Mouse (Mus musculus) embryonic stem cell, embryonic (primary cell): ENCODE measurements around the gene Bglap.

Experiments
- CTCF ChIA-PET, 4 experiments: fragments of 300-600 bp in 2 of 4; fragments of 350-600 bp in 2 of 4; sonication (Branson Sonifier 250); formaldehyde crosslinking; loops; one replicate each; lab custom pipeline; 2022; ENCODE audit warnings: inconsistent platforms in 2 of 4; lab: Charles Lee
- POLR2A ChIA-PET, 4 experiments: fragments of 300-600 bp in 2 of 4; fragments of 350-600 bp in 2 of 4; sonication (Branson Sonifier 250); formaldehyde crosslinking; loops; one replicate each; lab custom pipeline; 2022; ENCODE audit warnings: antibody characterized with exemption in 4 of 4, inconsistent platforms in 1 of 4; lab: Charles Lee

Gene Bglap

DNA sequence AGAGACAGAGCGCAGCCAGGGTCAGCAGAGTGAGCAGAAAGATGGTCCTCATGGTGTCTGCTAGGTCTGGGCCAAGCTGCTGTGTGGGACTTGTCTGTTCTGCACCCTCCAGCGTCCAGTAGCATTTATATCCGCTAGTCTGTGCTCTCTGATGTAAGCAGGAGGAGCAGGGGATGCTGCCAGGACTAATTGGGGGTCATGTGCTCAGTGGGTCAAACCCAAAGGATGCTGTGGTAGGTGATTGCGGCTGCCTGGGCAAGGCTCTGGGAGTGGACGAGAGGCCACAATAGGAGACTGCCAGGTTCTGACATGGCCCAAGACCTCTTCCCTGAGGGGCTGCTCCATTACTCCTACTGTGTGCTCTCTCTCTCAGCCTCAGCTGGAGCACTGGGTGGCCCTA is at the start of gene Bglap:
TSS of gene Bglap (minus strand) at position 101 of the 400 bp plus-strand sequence.
- ChIA-PET CTCF (interaction anchor here in 1 of 4 experiments (0.6 kb wide), 1 partner anchor 65 kb away, joined by 5 read pairs; no protein-coding TSS in a partner anchor), POLR2A (interaction anchor here in 1 of 4 experiments (0.6 kb wide), 3 partner anchors 8 to 271 kb away, joined by 3 to 4 read pairs (median 3); partner anchors contain the start of gene Lmna)

DNA sequence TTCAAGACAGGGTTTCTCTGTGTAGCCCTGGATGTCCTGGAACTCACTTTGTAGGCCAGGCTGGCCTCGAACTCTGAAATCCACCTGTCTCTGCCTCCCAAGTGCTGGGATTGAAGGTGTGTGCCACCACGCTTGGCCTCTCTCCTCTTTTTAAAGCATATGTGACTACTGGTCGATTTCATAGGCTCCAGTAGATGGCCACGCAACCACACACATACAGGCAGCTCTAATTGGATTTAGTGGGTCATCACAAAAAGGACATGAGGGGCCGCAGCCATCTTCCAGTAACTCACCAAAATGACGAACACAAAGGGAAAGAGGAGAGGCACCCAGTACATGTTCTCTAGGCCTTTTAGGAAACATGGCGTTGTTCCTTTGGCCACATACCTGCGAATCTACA is 44.4 kb upstream of the Bglap start:
- POLR2A ChIA-PET = interaction anchor here in 2 of 4 experiments (0.6 to 7.5 kb wide), 7 partner anchors 9 to 84 kb away, joined by 3 to 120 read pairs (median 3); partner anchors contain the start of gene Pmf1 (in 2 of the 2)
- CTCF ChIA-PET = interaction anchor here in 2 of 4 experiments (0.7 to 1.9 kb wide), 4 partner anchors 11 to 38 kb away, joined by 3 to 13 read pairs (median 5); no protein-coding TSS in a partner anchor

DNA sequence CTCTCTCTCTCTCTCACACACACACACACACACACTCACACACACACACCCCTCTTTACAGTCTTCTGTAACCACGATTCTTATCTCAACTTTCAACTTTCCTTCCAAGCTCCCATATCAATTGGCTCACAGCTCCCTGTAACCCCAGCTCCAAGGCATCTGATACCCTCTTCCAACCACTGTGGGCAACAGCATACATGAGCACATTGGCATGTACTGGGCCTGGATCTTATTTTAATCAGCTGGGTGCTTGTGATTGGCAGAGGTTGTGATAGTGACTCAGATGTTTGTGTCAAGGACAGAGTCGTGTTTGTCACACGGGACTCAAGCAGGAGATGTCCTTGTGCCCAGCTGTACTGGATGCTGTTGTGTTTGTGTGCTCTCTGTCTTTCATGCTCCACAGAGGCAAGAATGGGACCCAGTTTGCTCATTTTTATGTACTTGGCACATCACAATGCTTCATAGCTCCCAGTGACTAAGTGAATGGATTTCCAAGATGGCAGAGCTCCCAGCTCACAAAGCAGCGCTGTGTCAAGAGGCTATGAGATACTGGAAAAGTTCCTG is 43.2 kb upstream of the Bglap start:
- ChIA-PET CTCF (interaction anchor here in 3 of 4 experiments (0.6 to 1.9 kb wide), 11 partner anchors 12 to 82 kb away, joined by 3 to 13 read pairs (median 4); partner anchors contain the start of genes Lmna (in 1 of the 3) and Pmf1 (in 1 of the 3)), POLR2A (interaction anchor here in 3 of 4 experiments (0.6 to 7.5 kb wide), 15 partner anchors 10 to 1624 kb away, joined by 3 to 120 read pairs (median 4); partner anchors contain the start of genes Pmf1 (in 2 of the 3), 4933434E20Rik (in 1 of the 3), Smg5 (in 1 of the 3) and Tmem79 (in 1 of the 3))

DNA sequence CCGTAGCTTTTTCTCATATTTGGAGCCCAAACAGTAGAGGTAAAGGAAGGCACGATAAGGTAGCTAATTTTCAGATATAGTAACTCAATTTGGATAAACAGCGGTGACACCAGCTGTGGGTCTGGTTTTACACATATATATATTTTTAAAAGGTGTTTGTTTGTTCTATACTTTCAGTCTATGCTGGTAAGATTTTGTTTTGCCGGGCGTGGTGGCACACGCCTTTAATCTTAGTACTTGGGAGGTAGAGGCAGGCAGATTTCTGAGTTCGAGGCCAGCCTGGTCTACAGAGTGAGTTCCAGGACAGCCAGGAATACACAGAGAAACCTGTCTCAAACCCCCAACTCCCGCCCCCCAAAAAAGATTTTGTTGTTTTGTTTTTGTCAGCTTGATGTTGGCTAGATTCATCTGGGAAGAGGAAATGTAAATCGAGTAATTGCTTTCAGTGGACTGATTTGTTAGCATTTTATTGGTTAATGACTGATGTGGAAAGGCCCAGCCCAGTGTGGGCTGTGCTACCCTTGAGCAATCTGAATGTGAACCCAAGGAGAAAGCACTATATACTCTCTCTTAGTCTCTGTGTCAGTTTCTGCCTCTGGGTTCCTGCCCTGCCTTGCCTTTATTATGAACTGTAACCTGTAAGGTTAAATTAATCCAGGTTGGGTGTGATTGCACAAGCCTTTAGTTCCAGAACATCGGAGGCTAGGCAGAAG is 41.6 kb upstream of the Bglap start:
- ChIA-PET CTCF (interaction anchor here (0.6 to 1.7 kb wide), 18 partner anchors 10 to 300 kb away, joined by 3 to 10 read pairs (median 4); partner anchors contain the start of gene Pmf1 (in 1 of the 4)), POLR2A (interaction anchor here in 3 of 4 experiments (0.5 to 7.5 kb wide), 44 partner anchors 10 to 190 kb away, joined by 3 to 120 read pairs (median 4); partner anchors contain the start of genes Pmf1 (in 3 of the 3), Smg5 (in 3 of the 3), Tmem79 (in 3 of the 3) and Lmna (in 1 of the 3))

DNA sequence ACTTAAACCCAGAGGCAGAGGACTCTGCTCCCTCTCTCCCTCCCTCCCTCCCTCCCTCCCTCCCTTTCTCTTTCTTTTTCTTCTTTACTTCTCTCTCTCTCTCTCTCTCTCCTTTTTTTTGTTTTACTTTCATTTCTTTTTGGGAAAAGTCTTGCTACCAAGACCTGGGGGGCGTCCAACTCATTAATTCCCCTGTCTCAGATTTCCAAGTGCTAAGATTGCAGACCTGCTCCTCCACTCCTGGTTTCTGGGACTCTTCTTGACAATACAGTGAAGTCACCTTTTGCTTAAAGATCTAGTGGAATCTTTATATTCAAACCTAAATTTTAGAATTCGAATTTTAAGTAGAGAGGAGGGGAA is 41.0 kb upstream of the Bglap start:
- ChIA-PET POLR2A (interaction anchor here in 3 of 4 experiments (0.5 to 7.5 kb wide), 55 partner anchors 8 to 1710 kb away, joined by 3 to 120 read pairs (median 4); partner anchors contain the start of genes Pmf1 (in 3 of the 3), Smg5 (in 3 of the 3), Tmem79 (in 3 of the 3) and Cct3 (in 1 of the 3)), CTCF (interaction anchor here (0.6 to 1.7 kb wide), 21 partner anchors 8 to 267 kb away, joined by 3 to 12 read pairs (median 4); partner anchors contain the start of genes Lmna (in 1 of the 4) and Pmf1 (in 1 of the 4))

DNA sequence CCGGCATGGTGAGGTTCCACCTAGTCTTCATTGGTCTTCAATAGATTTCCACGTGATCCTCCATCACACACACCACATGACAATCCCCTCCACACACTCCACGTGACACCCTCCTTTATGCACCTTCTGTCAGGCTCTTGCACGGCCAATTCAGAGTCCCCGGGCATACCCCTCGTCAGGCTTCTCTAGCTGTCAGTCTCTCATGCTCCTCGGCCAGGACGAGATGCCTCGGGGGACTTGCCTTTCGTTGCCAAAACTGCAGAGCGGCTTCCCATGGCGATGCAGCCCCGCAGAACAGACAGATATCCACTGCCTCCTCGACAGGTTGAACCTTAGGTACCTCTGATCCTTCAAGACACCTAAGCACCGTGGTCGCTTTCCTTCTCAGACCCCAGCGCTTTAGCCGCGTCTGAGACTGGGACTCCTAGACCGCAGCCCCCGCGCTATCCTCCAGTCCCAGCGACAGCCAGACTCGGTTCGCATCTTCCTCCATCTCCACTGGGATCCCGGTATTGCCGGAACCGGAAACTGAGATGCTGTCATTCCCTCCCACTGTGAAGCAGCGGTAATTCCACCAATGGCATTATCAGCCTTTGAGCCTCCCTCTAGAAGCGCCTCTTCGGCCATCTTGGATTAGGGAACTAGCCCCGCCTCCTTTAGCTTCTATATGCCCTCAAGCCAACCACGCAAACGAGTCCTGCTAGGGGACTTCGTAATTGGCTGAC is 40.5 kb upstream of the Bglap start, which contains the start of gene Slc25a44:
TSS of gene Slc25a44 (minus strand) at position 535 of the 725 bp plus-strand sequence.
- ChIA-PET POLR2A (interaction anchor here in 3 of 4 experiments (0.5 to 7.5 kb wide), 61 partner anchors 9 to 1711 kb away, joined by 3 to 120 read pairs (median 4); partner anchors contain the start of genes Pmf1 (in 3 of the 3), Smg5 (in 3 of the 3), Tmem79 (in 3 of the 3) and Cct3 (in 1 of the 3)), CTCF (interaction anchor here (0.5 to 1.7 kb wide), 24 partner anchors 9 to 349 kb away, joined by 3 to 12 read pairs (median 4); partner anchors contain the start of genes Lmna (in 1 of the 4) and Pmf1 (in 1 of the 4))

DNA sequence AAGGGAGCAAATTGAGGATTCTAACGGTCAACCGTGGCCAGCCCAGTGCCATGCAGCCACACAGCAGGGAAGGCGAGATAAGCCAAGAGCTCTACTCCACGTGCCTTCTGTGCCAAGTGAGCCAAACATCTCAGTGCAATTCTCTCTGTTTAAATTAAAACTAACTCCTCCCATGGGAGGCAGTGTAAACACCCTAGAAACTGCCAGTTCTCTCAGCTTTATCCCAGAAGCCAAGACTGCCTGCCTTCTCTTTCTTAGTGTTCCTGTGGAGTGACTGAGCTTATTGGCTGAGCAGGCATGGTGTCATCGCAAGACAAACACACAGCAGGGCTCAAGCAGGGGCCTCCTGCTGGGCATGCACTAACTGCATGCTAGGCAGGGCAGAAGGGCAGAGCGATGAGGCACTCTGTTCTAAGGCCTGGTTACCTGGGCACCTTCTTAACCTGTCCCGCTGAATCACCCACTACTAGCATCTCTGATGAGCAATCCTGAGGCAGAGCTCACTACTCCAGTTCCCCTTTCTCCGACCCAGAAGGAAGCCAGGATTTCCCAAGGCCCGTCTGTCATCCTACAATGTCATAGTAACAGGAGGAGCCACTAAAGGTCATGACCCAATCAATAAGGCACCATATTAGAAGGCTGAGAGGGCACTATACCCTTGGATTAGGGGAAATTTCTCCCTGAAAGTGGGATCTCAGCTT is 37.9 kb upstream of the Bglap start:
- CTCF ChIA-PET = interaction anchor here in 3 of 4 experiments (0.6 to 1.2 kb wide), 4 partner anchors 12 to 105 kb away, joined by 3 to 5 read pairs (median 4); partner anchors contain the start of gene Pmf1 (in 1 of the 3)
- POLR2A ChIA-PET = interaction anchor here in 3 of 4 experiments (0.8 to 7.5 kb wide), 8 partner anchors 10 to 86 kb away, joined by 3 to 119 read pairs (median 3); partner anchors contain the start of genes Pmf1 (in 2 of the 3), Smg5 (in 1 of the 3) and Tmem79 (in 1 of the 3)

DNA sequence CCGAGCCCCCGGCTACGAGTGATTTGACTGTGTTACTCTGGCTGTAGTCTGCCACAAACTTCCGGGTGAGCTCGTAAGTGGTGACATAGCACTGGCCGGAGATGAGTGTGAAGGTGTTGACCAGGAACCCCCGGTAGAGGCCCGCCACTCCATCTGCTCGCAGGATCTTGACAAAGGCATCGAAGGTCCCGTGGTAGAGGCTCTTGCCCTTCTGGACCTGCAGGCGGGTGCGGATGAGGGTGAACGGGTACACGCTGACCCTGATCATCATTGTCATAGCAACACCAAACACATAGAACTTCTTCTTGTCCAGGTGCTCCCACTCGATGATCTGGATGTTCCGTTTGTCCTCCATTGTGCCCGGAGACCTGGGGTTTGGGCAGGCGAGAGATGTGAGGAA is 36.5 kb upstream of the Bglap start:
- ChIA-PET CTCF (no interaction called here), POLR2A (interaction anchor here in 2 of 4 experiments (1.3 to 3.4 kb wide), 2 partner anchors 11 to 85 kb away, joined by 3 to 19 read pairs; partner anchors contain the start of genes Pmf1 (in 1 of the 2), Smg5 (in 1 of the 2) and Tmem79 (in 1 of the 2))

DNA sequence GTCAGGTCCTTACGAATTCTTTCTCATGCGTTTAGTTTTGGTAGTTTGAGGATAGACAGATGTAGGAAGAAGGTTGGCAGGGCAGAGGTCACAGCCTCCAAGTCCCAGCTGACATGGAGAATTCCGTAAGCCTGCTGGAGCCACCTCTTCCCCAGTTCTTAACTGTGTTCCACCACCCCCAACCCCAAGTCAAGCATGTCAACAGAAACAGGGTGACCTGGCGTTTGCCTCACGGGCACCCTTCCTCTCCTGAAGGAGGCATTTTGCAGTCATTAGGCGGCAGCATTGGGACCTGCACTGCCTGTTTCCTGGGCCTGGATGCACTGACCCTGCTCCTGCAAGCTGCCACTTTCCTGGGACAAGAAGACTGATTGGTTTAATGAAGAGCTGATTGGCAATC is 33.8 kb upstream of the Bglap start:
- CTCF ChIA-PET = interaction anchor here in 1 of 4 experiments (0.7 to 1.9 kb wide), 5 partner anchors 11 to 65 kb away, joined by 3 to 5 read pairs (median 3); no protein-coding TSS in a partner anchor
- POLR2A ChIA-PET = interaction anchor here (0.7 to 3.4 kb wide), 11 partner anchors 8 to 152 kb away, joined by 3 to 23 read pairs (median 3); partner anchors contain the start of genes Pmf1 (in 3 of the 4), Smg5 (in 1 of the 4) and Tmem79 (in 1 of the 4)

DNA sequence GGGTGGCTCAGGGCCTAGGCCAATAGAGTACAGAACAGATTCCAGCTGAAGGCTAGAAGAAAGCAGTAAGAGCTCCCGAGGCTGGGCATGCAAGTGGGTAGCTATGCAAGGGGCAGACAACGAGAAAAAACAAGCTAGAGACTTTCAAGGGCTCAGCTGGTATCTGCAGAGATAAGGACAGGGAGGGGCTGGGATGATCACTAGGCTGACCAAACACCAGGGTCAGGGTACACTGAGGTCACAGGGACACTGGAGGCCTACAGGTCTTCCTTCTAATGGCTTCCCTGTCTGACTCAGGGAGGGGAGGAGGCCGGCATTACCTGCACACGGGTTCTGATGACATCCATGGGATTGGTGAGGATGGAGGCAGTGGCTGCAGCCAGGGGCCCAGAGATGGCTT is 31.4 kb upstream of the Bglap start:
- POLR2A ChIA-PET = interaction anchor here in 2 of 4 experiments (0.9 to 2.2 kb wide), 8 partner anchors 8 to 80 kb away, joined by 3 to 14 read pairs (median 4); partner anchors contain the start of genes Slc25a44 (in 1 of the 2), Smg5 (in 1 of the 2) and Tmem79 (in 1 of the 2)
- CTCF ChIA-PET = interaction anchor here in 1 of 4 experiments (0.6 to 2.0 kb wide), 3 partner anchors 8 to 962 kb away, joined by 3 to 6 read pairs (median 4); partner anchors contain the start of gene Slc25a44

DNA sequence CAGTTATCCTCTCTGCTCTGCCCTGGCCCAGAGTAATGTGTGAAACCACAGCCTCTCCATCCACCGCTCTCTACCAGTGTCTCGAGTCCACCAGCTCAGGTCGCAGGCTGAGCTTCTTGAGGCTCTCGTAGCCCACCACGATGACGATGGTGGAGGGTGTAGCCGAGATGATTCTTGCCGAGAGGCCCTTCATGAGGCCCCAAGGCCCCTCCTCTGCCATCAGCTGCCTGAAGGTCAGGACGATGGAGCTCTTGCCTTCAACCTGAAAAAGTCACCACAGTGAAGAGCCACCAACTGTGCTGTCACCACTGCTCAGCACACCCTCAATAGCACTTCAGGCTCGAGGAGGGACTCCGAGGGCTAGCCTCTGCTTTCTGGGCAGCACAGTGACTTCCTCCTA is 28.4 kb upstream of the Bglap start:
- ChIA-PET POLR2A (interaction anchor here in 2 of 4 experiments (0.9 to 8.6 kb wide), 6 partner anchors 9 to 97 kb away, joined by 3 to 119 read pairs (median 8); partner anchors contain the start of genes Slc25a44 (in 2 of the 2), Smg5 (in 2 of the 2) and Tmem79 (in 2 of the 2)), CTCF (interaction anchor here in 1 of 4 experiments (0.5 to 1.1 kb wide), 2 partner anchors 54 to 1112 kb away, joined by 3 read pairs; no protein-coding TSS in a partner anchor)

DNA sequence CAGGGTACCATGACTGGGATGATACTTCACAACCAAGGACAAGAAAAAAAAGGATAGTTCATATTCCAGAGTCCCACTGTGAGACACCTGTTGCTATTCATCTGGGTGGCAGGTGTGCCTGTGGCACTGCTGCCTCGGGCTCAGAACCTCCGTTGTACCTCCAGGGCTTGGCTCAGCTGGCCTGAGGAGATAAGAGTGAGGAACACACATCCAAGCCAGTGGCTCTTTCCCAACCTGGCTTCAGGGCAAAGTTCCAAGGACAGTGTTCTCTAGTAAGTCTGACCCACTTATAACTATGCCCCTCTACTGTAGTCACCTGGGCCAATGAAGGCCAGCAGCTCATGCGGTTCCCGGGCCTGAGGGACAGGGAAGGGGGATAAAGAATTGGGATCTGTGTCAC is 27.4 kb upstream of the Bglap start:
- ChIA-PET POLR2A (interaction anchor here in 2 of 4 experiments (1.0 to 8.6 kb wide), 4 partner anchors 13 to 76 kb away, joined by 4 to 119 read pairs (median 12); partner anchors contain the start of genes Slc25a44 (in 2 of the 2), Smg5 (in 2 of the 2) and Tmem79 (in 2 of the 2)), CTCF (interaction anchor here in 1 of 4 experiments (0.7 kb wide), 1 partner anchor 10 kb away, joined by 4 read pairs; no protein-coding TSS in a partner anchor)

DNA sequence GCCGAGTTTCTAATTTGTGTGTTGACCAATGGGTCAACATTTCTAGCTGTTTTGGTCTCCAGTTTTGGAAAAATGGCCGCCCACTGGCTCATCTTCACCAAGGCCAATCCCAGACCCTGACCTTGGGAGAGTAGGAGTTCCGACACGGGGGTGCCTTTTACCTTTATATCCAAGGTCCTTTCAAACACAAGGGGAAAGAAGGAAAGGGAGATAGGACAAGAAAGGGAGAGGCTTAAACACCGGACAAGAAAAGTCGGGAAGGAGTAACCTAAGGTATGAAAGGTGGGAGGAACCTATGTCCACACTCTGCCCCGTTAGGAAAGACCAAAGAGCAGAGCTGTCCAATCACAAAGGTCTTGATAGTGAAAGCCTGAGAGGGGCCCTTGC is 26.4 kb upstream of the Bglap start:
- ChIA-PET CTCF (interaction anchor here (0.5 to 7.2 kb wide), 22 partner anchors 9 to 1026 kb away, joined by 3 to 190 read pairs (median 5); partner anchors contain the start of genes Pbxip1 (in 1 of the 4), Slc25a44 (in 1 of the 4), Smg5 (in 1 of the 4) and Tmem79 (in 1 of the 4)), POLR2A (interaction anchor here (0.5 to 8.6 kb wide), 152 partner anchors 8 to 679 kb away, joined by 3 to 120 read pairs (median 5); partner anchors contain the start of genes Smg5 (in 4 of the 4), Tmem79 (in 4 of the 4), Cct3 (in 3 of the 4) and Lamtor2 (in 3 of the 4))

DNA sequence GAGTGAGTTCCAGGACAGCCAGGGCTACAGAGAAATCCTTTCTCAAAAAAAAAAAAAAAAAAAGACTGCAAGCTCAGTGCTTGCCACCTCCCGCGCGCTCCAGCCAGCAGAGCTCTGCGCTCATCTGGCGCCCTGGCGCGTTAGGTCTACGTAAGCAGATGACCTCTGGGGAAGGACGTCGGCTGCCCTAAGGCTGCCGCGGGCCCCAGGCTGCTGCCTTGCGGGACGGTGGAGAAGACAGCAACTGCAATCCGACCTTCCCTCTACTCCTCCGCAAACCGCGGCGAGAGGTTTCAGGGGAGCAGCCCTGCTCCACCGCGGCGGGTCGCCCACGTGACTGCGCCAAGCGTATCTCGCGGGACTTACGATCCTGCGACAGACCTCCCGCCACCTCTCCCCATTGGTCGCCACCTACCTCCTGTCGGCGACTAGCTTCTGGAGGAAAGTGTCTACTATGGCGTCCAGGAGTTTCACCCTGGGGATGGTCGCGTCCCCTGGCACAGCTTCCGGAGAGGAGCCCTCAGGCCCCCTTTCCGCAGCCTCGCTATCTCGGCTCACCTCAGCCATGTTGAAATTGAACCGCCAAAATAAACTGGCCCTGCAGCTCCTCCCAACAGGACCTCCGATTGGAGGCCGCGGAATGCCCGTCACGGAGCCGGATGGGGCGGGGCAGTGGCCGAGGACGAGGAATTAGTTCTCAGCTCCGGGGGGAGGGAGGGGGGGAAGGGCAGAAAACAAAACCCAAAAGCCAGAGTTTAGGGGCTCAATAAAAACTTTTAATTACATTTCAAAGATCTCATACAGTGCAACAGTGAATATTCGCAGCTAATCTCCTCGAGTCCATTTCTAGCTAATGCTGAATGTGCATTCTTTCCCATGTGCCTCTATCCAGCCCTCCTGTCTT is 25.7 kb upstream of the Bglap start, which contains the start of gene Pmf1:
TSS of gene Pmf1 (minus strand) at position 591 of the 904 bp plus-strand sequence.
- POLR2A ChIA-PET = interaction anchor here (0.5 to 8.6 kb wide), 198 partner anchors 8 to 771 kb away, joined by 3 to 120 read pairs (median 4); partner anchors contain the start of genes Smg5 (in 4 of the 4), Tmem79 (in 4 of the 4), Cct3 (in 3 of the 4) and Lamtor2 (in 3 of the 4)
- CTCF ChIA-PET = interaction anchor here (0.5 to 7.2 kb wide), 36 partner anchors 10 to 963 kb away, joined by 3 to 190 read pairs (median 5); partner anchors contain the start of genes Slc25a44 (in 1 of the 4), Smg5 (in 1 of the 4) and Tmem79 (in 1 of the 4)
